Mouse (Mus musculus): ENCODE measurements around the gene Foxl2. TPM values are rescaled to one million over a fixed set of nuclear protein-coding genes. Genes with fewer than 3 reads are reported as not detected.

Foxl2 gene
- not detected for total RNA-seq (2021)
- long read RNA-seq, experiment 1: 0 reads
- long read RNA-seq, experiment 2: 0 reads

GRCm38 (mm10) chr9:98955103-98955715, at the start of gene Foxl2:
TSS of gene Foxl2 (plus strand) at chr9:98955288.
- peak; percentile 41 to 48 for DNase-seq

GRCm38 (mm10) chr9:98920629-98921523, 34.2 kb upstream of the Foxl2 start:
- DNase-seq: no peak

- DNase-seq: no peak
Measured at GRCm38 (mm10) chr9:98923119-98923518, 32.0 kb upstream of the Foxl2 start.

- DNase-seq: no peak
Measured at GRCm38 (mm10) chr9:98924183-98924582, 30.9 kb upstream of the Foxl2 start.

DNA sequence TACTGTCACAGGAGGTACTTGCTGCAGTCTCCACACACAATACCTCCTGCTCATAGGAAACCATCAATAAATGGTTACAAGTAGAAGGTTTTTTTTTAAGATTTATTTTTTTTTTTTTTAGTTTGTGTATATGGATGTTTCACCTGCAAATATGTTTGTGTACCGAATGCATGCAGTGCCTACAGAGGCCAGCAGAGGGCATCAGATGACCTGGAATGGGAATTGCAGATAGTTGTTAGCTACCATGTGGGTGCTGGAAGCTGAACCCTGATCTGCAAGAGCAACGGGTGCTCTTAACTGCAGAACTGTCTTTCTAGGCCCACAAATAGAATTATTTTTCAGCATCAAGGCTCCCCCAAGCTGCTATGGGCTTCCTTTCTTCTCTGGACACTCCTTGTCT, 25.6 kb upstream of the Foxl2 start:
- DNase-seq: no peak

GRCm38 (mm10) chr9:98932931-98933330, 22.2 kb upstream of the Foxl2 start:
- no peak for DNase-seq

- no peak for DNase-seq
Measured at GRCm38 (mm10) chr9:98935190-98935909, 19.7 kb upstream of the Foxl2 start.

GRCm38 (mm10) chr9:98939290-98939689, 15.8 kb upstream of the Foxl2 start:
- peak; percentile 13 to 32 for DNase-seq

- DNase-seq: peak; percentile 7 to 13
Measured at GRCm38 (mm10) chr9:98952171-98953050, 2.7 kb upstream of the Foxl2 start.

- no peak for DNase-seq
Measured at GRCm38 (mm10) chr9:98953291-98953690, 1.8 kb upstream of the Foxl2 start.

GRCm38 (mm10) chr9:98953830-98954229, 1.3 kb upstream of the Foxl2 start:
- no peak for DNase-seq

DNA sequence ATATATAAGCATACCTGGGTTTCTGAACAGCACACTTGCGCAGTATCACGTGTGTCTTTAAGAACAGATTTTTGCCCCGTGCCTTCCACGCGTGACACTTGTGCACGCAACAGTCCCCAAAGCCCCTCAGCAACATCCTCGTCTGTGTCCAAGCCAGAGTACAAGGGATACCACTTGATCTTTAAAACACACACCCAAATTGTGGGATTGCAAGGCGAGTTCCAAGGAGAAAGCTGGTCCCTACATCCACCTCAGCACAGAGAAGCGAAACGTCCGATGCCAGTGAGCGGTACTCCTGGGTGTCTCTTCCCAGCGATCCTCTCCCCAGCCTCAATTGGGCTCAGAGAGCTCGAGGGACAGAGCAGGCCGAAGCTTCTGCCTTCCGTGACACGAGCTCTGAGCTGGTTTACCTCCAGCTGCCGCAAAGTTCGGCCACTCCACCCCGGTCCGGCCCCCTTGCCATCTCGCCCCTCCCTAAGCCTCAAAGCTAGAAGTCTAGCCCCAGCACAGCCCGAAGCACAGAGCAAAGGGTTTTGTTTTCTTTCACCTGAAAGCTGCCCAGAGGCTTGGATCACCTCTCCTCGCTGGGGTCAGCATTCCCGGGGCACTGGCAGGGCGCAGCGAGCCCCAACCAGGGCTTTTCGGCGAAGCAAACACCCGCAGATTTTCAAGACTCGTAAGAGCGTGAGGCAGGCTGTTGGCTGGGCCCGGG, 541 bp upstream of the Foxl2 start:
- peak; percentile 14 to 27 for DNase-seq

DNA sequence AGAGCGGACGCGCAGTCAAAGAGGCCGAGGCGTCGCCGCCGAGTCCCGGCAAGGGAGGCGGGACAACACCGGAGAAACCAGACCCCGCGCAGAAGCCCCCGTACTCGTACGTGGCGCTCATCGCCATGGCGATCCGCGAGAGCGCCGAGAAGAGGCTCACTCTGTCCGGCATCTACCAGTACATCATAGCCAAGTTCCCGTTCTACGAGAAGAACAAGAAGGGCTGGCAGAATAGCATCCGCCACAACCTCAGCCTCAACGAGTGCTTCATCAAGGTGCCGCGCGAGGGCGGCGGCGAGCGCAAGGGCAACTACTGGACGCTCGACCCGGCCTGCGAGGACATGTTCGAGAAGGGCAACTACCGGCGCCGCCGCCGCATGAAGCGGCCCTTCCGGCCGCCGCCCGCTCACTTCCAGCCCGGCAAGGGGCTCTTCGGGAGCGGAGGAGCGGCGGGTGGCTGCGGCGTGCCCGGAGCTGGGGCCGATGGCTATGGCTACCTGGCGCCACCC, 682 bp downstream of the Foxl2 start:
- peak; percentile 31 to 54 for DNase-seq

GRCm38 (mm10) chr9:98956591-98957381, 1.7 kb downstream of the Foxl2 start:
- peak; percentile 36 to 51 for DNase-seq

DNA sequence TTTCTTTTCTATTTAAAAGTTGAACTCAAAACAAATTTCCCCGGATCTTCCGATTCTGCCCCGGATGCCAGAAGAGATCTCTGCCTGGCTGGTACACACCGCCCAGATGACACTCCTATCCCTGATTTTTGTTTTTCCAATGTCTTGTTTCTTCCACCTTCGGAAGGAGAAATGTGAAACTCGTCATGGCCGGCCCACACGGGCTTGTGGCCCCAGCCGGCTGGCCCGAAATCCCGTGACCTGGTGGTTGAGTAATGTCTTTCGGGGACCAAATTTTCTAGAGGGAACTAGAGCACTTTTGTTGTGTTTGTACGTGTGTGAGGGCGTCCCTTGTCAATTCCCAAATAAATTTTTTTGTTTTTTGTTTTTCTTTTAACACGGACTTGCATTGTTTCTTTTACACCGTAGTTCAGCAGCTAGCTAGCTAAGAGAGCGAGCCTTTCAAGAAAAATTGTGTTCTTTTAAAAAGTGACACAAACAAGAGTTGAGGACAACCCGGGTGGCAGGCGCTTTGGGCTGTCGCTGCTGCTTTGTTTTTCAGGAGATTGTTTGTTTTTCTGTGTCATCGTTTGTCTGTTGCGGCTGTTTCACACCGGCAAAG, 2.8 kb downstream of the Foxl2 start:
- DNase-seq: no peak

GRCm38 (mm10) chr9:98958628-98959027, 3.5 kb downstream of the Foxl2 start:
- no peak for DNase-seq

DNA sequence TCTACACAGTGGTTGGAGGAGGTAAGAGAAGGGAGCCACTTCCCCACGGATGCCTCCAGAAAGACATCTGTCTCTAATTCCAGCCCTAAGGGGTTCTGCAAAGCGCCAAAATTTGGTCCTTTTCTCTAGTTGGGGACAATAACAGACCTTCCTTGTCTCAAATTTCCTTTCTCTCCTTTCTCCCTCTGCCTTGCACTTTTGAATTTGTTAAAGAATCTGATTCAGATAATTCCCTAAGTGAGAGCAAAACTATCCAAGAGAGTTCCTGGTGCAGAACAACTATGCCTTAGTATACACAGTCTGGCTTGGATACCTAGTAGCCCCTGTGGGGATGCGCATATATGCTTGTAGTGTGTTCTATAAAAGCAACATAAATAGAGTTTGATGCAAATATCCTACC, 4.8 kb downstream of the Foxl2 start:
- DNase-seq: no peak

- no peak for DNase-seq
Measured at GRCm38 (mm10) chr9:98960348-98960747, 5.3 kb downstream of the Foxl2 start.

Measured in adrenal gland, postnatal 36 days (tissue).